Comparison of ENCODE assay signal across 14 mouse cellular contexts in the genomic region with DNA sequence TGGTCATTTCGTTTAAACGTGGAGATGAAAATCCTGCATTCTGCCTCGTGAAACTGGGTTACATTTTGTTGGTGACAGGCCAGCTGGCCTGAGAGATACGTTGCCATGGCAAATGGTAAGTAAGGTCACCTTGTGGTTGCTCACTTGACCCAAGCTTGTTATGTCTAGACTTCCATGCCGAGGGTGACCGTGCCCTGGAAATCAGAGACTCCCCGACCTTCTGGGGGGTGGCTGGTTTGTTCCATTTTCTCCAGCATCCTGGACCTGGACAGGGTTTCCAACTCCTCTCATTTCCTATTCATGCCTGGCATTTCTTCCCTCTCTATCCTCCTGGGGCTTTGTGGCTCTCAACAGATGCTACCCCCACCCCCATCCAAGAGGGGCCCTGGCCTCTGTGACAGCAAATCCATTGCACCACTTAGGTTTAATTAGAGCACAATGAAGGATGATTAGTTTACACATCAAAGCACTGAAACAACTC. TPM values are rescaled to one million over a fixed set of nuclear protein-coding genes. Genes with fewer than 3 reads are reported as not detected.
A peak's percentile ranks its signal among the peaks of the same experiment; 100 is the strongest.
DNase-seq lines count a peak whose midpoint lies in the region; ATAC-seq lines count a peak whose summit lies in the region.
"Had no signal": no experiment of that assay in that cellular context is flagged by ENCODE, and none has a peak within 500 bp of the region (broad histone marks: within the 10 kb centered on the region; RNA-seq: fewer than 3 reads in every experiment).

No protein-coding gene starts in this region.

- DNase-seq in adrenal gland, adult 2 months, result peak; percentile 73
- DNase-seq in adrenal gland, postnatal 25 days, result no peak
- peak; percentile 44 for DNase-seq in hindbrain, embryonic 10.5 days (ENCODE audit: low spot score)
- DNase-seq in Muller cell, postnatal 12 days (ENCODE audit: inconsistent ontology term), result peak; percentile 66
- peak; percentile 54 for DNase-seq in hindbrain, embryonic 14.5 days (ENCODE audit: low spot score)
- no peak for DNase-seq in left cerebral cortex, postnatal 10 days (ENCODE audit: extremely low spot score in 1 of 2, low spot score in 2 of 2)
- no peak for DNase-seq in kidney, postnatal 10 days
- DNase-seq: cerebellum, adult 9-10 months; lung, adult 18-20 months; lung, postnatal 4 days; right cerebral cortex, postnatal 14 days; thymus, postnatal 25 days had no signal

- H3K9me3 ChIP-seq in hindbrain, embryonic 10.5 days, result no peaks in the 10 kb centered on the region
- H3K9me3 ChIP-seq in hindbrain, embryonic 13.5 days, result no peaks in the 10 kb centered on the region
- no peaks in the 10 kb centered on the region for H3K9me3 ChIP-seq in hindbrain, embryonic 14.5 days (ENCODE audit: control insufficient read depth, low read length)
- H3K9me3 ChIP-seq: neural tube, embryonic 13.5 days had no signal

- peaks cover 43% of the 10 kb centered on the region for H3K4me1 ChIP-seq in hindbrain, embryonic 10.5 days (replicated peaks)
- peaks cover 56% of the 10 kb centered on the region for H3K4me1 ChIP-seq in hindbrain, embryonic 13.5 days (replicated peaks)
- H3K4me1 ChIP-seq in hindbrain, embryonic 14.5 days (replicated peaks; ENCODE audit: control insufficient read depth, insufficient read depth, low read length), result peaks cover 44% of the 10 kb centered on the region

- H3K9ac ChIP-seq in hindbrain, embryonic 13.5 days, result no peak overlapping the region
- H3K9ac ChIP-seq in hindbrain, embryonic 14.5 days, result no peak overlapping the region
- H3K9ac ChIP-seq: neural tube, embryonic 13.5 days had no signal

- no peak overlapping the region; the same call in 1 of the 2 replicates for H3K27ac ChIP-seq in hindbrain, embryonic 10.5 days
- H3K27ac ChIP-seq in hindbrain, embryonic 13.5 days, result no peak overlapping the region; the same call in 1 of the 2 replicates
- no peak overlapping the region for H3K27ac ChIP-seq in hindbrain, embryonic 14.5 days

- intact Hi-C loops in left cerebral cortex, postnatal 10 days (cut with DNase I), result no loop called here

- no peak overlapping the region for H3K4me2 ChIP-seq in hindbrain, embryonic 13.5 days
- H3K4me2 ChIP-seq in hindbrain, embryonic 14.5 days (replicated peaks), result no peak overlapping the region
- H3K4me2 ChIP-seq: neural tube, embryonic 13.5 days had no signal

- H3K4me3 ChIP-seq in hindbrain, embryonic 10.5 days, result no peak overlapping the region
- H3K4me3 ChIP-seq in hindbrain, embryonic 13.5 days, result no peak overlapping the region
- no peak overlapping the region for H3K4me3 ChIP-seq in hindbrain, embryonic 14.5 days (replicated peaks; ENCODE audit: low read length)
- H3K4me3 ChIP-seq: neural tube, embryonic 13.5 days had no signal

- H3K36me3 ChIP-seq in hindbrain, embryonic 10.5 days, result no peaks in the 10 kb centered on the region
- H3K36me3 ChIP-seq in hindbrain, embryonic 13.5 days, result no peaks in the 10 kb centered on the region
- H3K36me3 ChIP-seq in hindbrain, embryonic 14.5 days (replicated peaks; ENCODE audit: control insufficient read depth, insufficient read depth), result no peaks in the 10 kb centered on the region
- H3K36me3 ChIP-seq: neural tube, embryonic 13.5 days had no signal

- WGBS in hindbrain, embryonic 10.5 days, result 50% methylated on average over 7 of the region's 7 CpGs
- WGBS in hindbrain, embryonic 13.5 days, result 38% methylated on average over 7 of the region's 7 CpGs
- WGBS in hindbrain, embryonic 14.5 days, result 49% methylated on average over 7 of the region's 7 CpGs

- H3K27me3 ChIP-seq in hindbrain, embryonic 10.5 days (ENCODE audit: insufficient read depth, poor library complexity, severe bottlenecking), result peaks cover 34% of the 10 kb centered on the region
- 0 out of 2 replicates have a peak, but pooled peaks cover 9% of the 10 kb centered on the region for H3K27me3 ChIP-seq in hindbrain, embryonic 13.5 days
- H3K27me3 ChIP-seq in hindbrain, embryonic 14.5 days (ENCODE audit: control insufficient read depth, insufficient read depth, low read length), result no peaks in the 10 kb centered on the region

- ATAC-seq in hindbrain, embryonic 13.5 days (ENCODE audit: low FRiP score), result no peak
- ATAC-seq in hindbrain, embryonic 14.5 days (ENCODE audit: low FRiP score), result no peak

RNA-seq across cellular contexts. Expression of a gene that starts 11.9 kb away (rescaled TPM):
- 10 to 100 TPM; 47.7 to 51.1 TPM for total RNA-seq in adrenal gland, adult 2 months (2021)
- 40.0 and 49.3 TPM in 2 replicates for polyA plus RNA-seq in adrenal gland, adult 2 months (2012; rRNA removed)
- total RNA-seq in adrenal gland, postnatal 25 days (2021), result 42.8 and 59.0 TPM in 2 replicates
- 19.8 and 23.9 TPM in 2 replicates for polyA plus RNA-seq in hindbrain, embryonic 10.5 days (2016; fragmentation: Nextera tagmentation; extraction: Ambion mirVana)
- 29.6 and 30.4 TPM in 2 replicates for polyA plus RNA-seq in hindbrain, embryonic 13.5 days (2015; fragmentation: Nextera tagmentation; extraction: Ambion mirVana)
- 32.3 and 35.7 TPM in 2 replicates for polyA plus RNA-seq in hindbrain, embryonic 14.5 days (2014; fragmentation: Nextera tagmentation; extraction: Ambion mirVana)
- total RNA-seq in left cerebral cortex, postnatal 10 days (2021), result 10 to 100 TPM; 30.2 to 32.4 TPM

Comparison
In these comparisons a context has a peak if more than half of its experiments do, and no peak if none do; other contexts are left out.
1. DNase-seq: peak in adrenal gland, adult 2 months (single experiment), hindbrain, embryonic 10.5 days (single experiment), Muller cell, postnatal 12 days (single experiment) and hindbrain, embryonic 14.5 days (single experiment); none in adrenal gland, postnatal 25 days (single experiment), left cerebral cortex, postnatal 10 days (0 of 2) and kidney, postnatal 10 days (single experiment).